Mouse (Mus musculus): ENCODE measurements at regions not wholly inside any gene's neighbourhood (a gene's known extent, or its start where the extent isn't known, plus 50 kb on each side); places are given as distances from the start of the nearest gene placed in this dataset.

GRCm38 (mm10) chr2:50373006-50373405 is 76.4 kb upstream of the Mmadhc start:
- 84% methylated on average over 7 of the region's 7 CpGs for WGBS
- H3K9me3 ChIP-seq (ENCODE audit: control insufficient read depth), result no peaks in the 10 kb centered on the region

GRCm38 (mm10) chr2:50368831-50369230 is 72.2 kb upstream of the Mmadhc start:
- no peaks in the 10 kb centered on the region for H3K36me3 ChIP-seq (ENCODE audit: control insufficient read depth, insufficient read depth)
- H3K27ac ChIP-seq (ENCODE audit: low read depth, low read length), result no peak overlapping the region
- no peaks in the 10 kb centered on the region for H3K4me1 ChIP-seq (replicated peaks; ENCODE audit: control insufficient read depth, insufficient read depth, low read length)
- TF ChIP-seq CTCF (IDR thresholded peaks at IDR 0.05; ENCODE audit: low read depth), result no peak
- H3K9ac ChIP-seq (ENCODE audit: low read depth, low read length), result no peak overlapping the region
- H3K4me2 ChIP-seq (replicated peaks; ENCODE audit: low read depth), result no peak overlapping the region
- no peaks in the 10 kb centered on the region for H3K27me3 ChIP-seq (replicated peaks; ENCODE audit: control insufficient read depth, insufficient read depth, low read length)
- ATAC-seq, result no peak
- H3K4me3 ChIP-seq (ENCODE audit: low read depth, low read length), result no peak overlapping the region
- 92% methylated on average over 4 of the region's 4 CpGs for WGBS
- no peaks in the 10 kb centered on the region for H3K9me3 ChIP-seq (ENCODE audit: control insufficient read depth)

More at GRCm38 (mm10) chr2:50373006-50373405, 76.4 kb upstream of the Mmadhc start:
- Histone ChIP-seq H3K4me1 (replicated peaks; ENCODE audit: control insufficient read depth, insufficient read depth, low read length) (no peaks in the 10 kb centered on the region), H3K27ac (ENCODE audit: low read depth, low read length) (no peak overlapping the region), H3K27me3 (replicated peaks; ENCODE audit: control insufficient read depth, insufficient read depth, low read length) (no peaks in the 10 kb centered on the region), H3K9ac (ENCODE audit: low read depth, low read length) (no peak overlapping the region), H3K4me2 (replicated peaks; ENCODE audit: low read depth) (no peak overlapping the region), H3K4me3 (ENCODE audit: low read depth, low read length) (no peak overlapping the region), H3K36me3 (ENCODE audit: control insufficient read depth, insufficient read depth) (no peaks in the 10 kb centered on the region)
- TF ChIP-seq CTCF (IDR thresholded peaks at IDR 0.05; ENCODE audit: low read depth), result no peak
- ATAC-seq, result no peak

- no peaks in the 10 kb centered on the region for H3K9me3 ChIP-seq (ENCODE audit: control insufficient read depth)
- H3K4me3 ChIP-seq (ENCODE audit: low read depth, low read length), result no peak overlapping the region
- ATAC-seq, result no peak
- no peak overlapping the region for H3K27ac ChIP-seq (ENCODE audit: low read depth, low read length)
- no peaks in the 10 kb centered on the region for H3K4me1 ChIP-seq (replicated peaks; ENCODE audit: control insufficient read depth, insufficient read depth, low read length)
- no peaks in the 10 kb centered on the region for H3K36me3 ChIP-seq (ENCODE audit: control insufficient read depth, insufficient read depth)
- H3K27me3 ChIP-seq (replicated peaks; ENCODE audit: control insufficient read depth, insufficient read depth, low read length), result no peaks in the 10 kb centered on the region
- WGBS, result 74% methylated on average over 6 of the region's 6 CpGs
- H3K9ac ChIP-seq (ENCODE audit: low read depth, low read length), result no peak overlapping the region
- TF ChIP-seq CTCF (IDR thresholded peaks at IDR 0.05; ENCODE audit: low read depth), result no peak
- H3K4me2 ChIP-seq (replicated peaks; ENCODE audit: low read depth), result no peak overlapping the region
Observed at GRCm38 (mm10) chr2:50368351-50368750, 71.8 kb upstream of the Mmadhc start.

GRCm38 (mm10) chr2:50365221-50365620 is 68.6 kb upstream of the Mmadhc start:
- H3K27ac ChIP-seq (ENCODE audit: low read depth, low read length), result no peak overlapping the region
- ATAC-seq, result no peak
- H3K4me1 ChIP-seq (replicated peaks; ENCODE audit: control insufficient read depth, insufficient read depth, low read length), result no peaks in the 10 kb centered on the region
- 86% methylated on average over 6 of the region's 6 CpGs for WGBS
- no peak for TF ChIP-seq CTCF (IDR thresholded peaks at IDR 0.05; ENCODE audit: low read depth)
- no peak overlapping the region for H3K4me2 ChIP-seq (replicated peaks; ENCODE audit: low read depth)
- H3K9me3 ChIP-seq (ENCODE audit: control insufficient read depth), result no peaks in the 10 kb centered on the region
- H3K36me3 ChIP-seq (ENCODE audit: control insufficient read depth, insufficient read depth), result no peaks in the 10 kb centered on the region
- no peak overlapping the region for H3K4me3 ChIP-seq (ENCODE audit: low read depth, low read length)
- no peak overlapping the region for H3K9ac ChIP-seq (ENCODE audit: low read depth, low read length)
- no peaks in the 10 kb centered on the region for H3K27me3 ChIP-seq (replicated peaks; ENCODE audit: control insufficient read depth, insufficient read depth, low read length)

GRCm38 (mm10) chr2:50356089-50356488 is 59.5 kb upstream of the Mmadhc start:
- ATAC-seq, result no peak
- 80% methylated on average over 2 of the region's 2 CpGs for WGBS
- no peaks in the 10 kb centered on the region for H3K4me1 ChIP-seq (replicated peaks; ENCODE audit: control insufficient read depth, insufficient read depth, low read length)
- no peaks in the 10 kb centered on the region for H3K27me3 ChIP-seq (replicated peaks; ENCODE audit: control insufficient read depth, insufficient read depth, low read length)
- H3K9ac ChIP-seq (ENCODE audit: low read depth, low read length), result no peak overlapping the region
- no peak overlapping the region for H3K4me2 ChIP-seq (replicated peaks; ENCODE audit: low read depth)
- H3K27ac ChIP-seq (ENCODE audit: low read depth, low read length), result no peak overlapping the region
- no peaks in the 10 kb centered on the region for H3K9me3 ChIP-seq (ENCODE audit: control insufficient read depth)
- no peak for TF ChIP-seq CTCF (IDR thresholded peaks at IDR 0.05; ENCODE audit: low read depth)
- no peaks in the 10 kb centered on the region for H3K36me3 ChIP-seq (ENCODE audit: control insufficient read depth, insufficient read depth)
- no peak overlapping the region for H3K4me3 ChIP-seq (ENCODE audit: low read depth, low read length)

- Histone ChIP-seq H3K9me3 (ENCODE audit: control insufficient read depth) (no peaks in the 10 kb centered on the region), H3K9ac (ENCODE audit: low read depth, low read length) (no peak overlapping the region), H3K27me3 (replicated peaks; ENCODE audit: control insufficient read depth, insufficient read depth, low read length) (no peaks in the 10 kb centered on the region), H3K4me2 (replicated peaks; ENCODE audit: low read depth) (no peak overlapping the region), H3K4me3 (ENCODE audit: low read depth, low read length) (no peak overlapping the region), H3K27ac (ENCODE audit: low read depth, low read length) (no peak overlapping the region), H3K36me3 (ENCODE audit: control insufficient read depth, insufficient read depth) (no peaks in the 10 kb centered on the region), H3K4me1 (replicated peaks; ENCODE audit: control insufficient read depth, insufficient read depth, low read length) (no peaks in the 10 kb centered on the region)
- WGBS, result 85% methylated on average over 10 of the region's 10 CpGs
- TF ChIP-seq CTCF (IDR thresholded peaks at IDR 0.05; ENCODE audit: low read depth), result no peak
- ATAC-seq, result no peak
Observed at GRCm38 (mm10) chr2:50347486-50348265, 51.1 kb upstream of the Mmadhc start.
